Comparison of ENCODE assay signal across 16 mouse cellular contexts in the genomic region with DNA sequence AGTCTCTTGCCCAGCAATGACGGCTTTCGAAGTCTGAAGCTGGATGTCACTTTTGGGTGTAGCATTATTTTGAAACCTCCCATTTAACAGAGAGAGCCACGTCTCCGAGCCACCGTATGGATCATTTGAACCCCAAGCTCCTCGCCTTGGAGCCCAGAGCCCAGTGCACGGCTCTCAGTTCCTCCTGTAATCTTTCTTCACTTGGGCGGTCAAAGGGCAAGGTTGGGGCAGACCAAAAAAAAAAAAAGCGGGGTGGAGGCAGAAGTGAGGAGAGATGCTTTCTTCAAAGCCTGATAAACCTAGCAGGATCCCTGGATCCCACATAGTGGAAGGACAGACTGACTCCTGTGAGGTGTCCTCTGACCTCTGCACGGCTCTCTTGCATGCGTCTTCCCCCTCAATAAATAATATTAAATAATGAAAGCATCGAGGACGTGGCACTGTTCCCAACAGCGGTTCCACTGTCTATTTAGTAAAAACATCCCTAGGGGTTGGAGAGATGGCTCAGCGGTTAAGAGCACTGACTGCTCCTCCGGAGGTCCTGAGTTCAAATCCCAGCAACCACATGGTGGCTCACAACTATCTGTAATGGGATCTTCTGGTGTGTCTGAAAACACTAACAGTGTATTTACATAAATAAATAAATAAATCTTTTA.
"Had no signal": no experiment of that assay in that cellular context is flagged by ENCODE, and none has a peak within 500 bp of the region (broad histone marks: within the 10 kb centered on the region; RNA-seq: fewer than 3 reads in every experiment).

No protein-coding gene starts in this region.

- H3K27ac ChIP-seq: neural tube, embryonic 13.5 days; neural tube, embryonic 15.5 days; stomach, embryonic 15.5 days; stomach, postnatal 0 days had no signal

- H3K36me3 ChIP-seq: neural tube, embryonic 13.5 days; neural tube, embryonic 15.5 days; stomach, embryonic 15.5 days had no signal

- H3K4me3 ChIP-seq: neural tube, embryonic 13.5 days; neural tube, embryonic 15.5 days; stomach, embryonic 15.5 days had no signal

- H3K4me2 ChIP-seq: neural tube, embryonic 13.5 days; neural tube, embryonic 15.5 days; stomach, embryonic 15.5 days had no signal

- H3K27me3 ChIP-seq: neural tube, embryonic 13.5 days; neural tube, embryonic 15.5 days; stomach, embryonic 15.5 days had no signal

- DNase-seq: retina, postnatal 1 day; right cerebral cortex, adult 18-20 months; right cerebral cortex, postnatal 14 days; right cerebral cortex, postnatal 25 days; right cerebral cortex, postnatal 4 days; spleen, adult 18-20 months; thymus, adult 18-20 months; thymus, adult 2 months; thymus, postnatal 14 days; thymus, postnatal 25 days; thymus, postnatal 36 days; thymus, postnatal 4 days had no signal

- H3K9ac ChIP-seq: neural tube, embryonic 13.5 days; neural tube, embryonic 15.5 days; stomach, embryonic 15.5 days had no signal

- H3K4me1 ChIP-seq: stomach, embryonic 15.5 days had no signal

- H3K9me3 ChIP-seq: neural tube, embryonic 13.5 days; neural tube, embryonic 15.5 days; stomach, embryonic 15.5 days had no signal
